Mouse (Mus musculus): Measurements from ENCODE around the gene Pakap. TPM values are rescaled to one million over a fixed set of nuclear protein-coding genes. Genes with fewer than 3 reads are reported as not detected.

Pakap gene
- polyA plus RNA-seq, 1 experiment from 2014 or later: 9.8 TPM

GRCm38 (mm10) chr4:57697918-57698611 lies 130.1 kb downstream of the Pakap start:
- H3K4me3 ChIP-seq (ENCODE audit: low read depth, low read length): no peak overlapping the region
- H3K27me3 ChIP-seq (ENCODE audit: control insufficient read depth, insufficient read depth, low read length): no peaks in the 10 kb centered on the region
- ATAC-seq (ENCODE audit: low read depth): no peak
- H3K4me1 ChIP-seq (ENCODE audit: control insufficient read depth, insufficient read depth, low read length): no peaks in the 10 kb centered on the region
- 86% methylated on average over 12 of the region's 12 CpGs for WGBS
- H3K9me3 ChIP-seq (ENCODE audit: control insufficient read depth, low read length): no peaks in the 10 kb centered on the region
- H3K36me3 ChIP-seq (ENCODE audit: control insufficient read depth, insufficient read depth, low read length): no peaks in the 10 kb centered on the region
- no peak overlapping the region for H3K27ac ChIP-seq (ENCODE audit: low read depth, low read length)
- H3K4me2 ChIP-seq (ENCODE audit: low read depth, low read length): no peak overlapping the region
- H3K9ac ChIP-seq (replicated peaks; ENCODE audit: low read depth, low read length): no peak overlapping the region

- WGBS: 92% methylated on average over 5 of the region's 5 CpGs
- Histone ChIP-seq H3K4me2 (ENCODE audit: low read depth, low read length) (no peak overlapping the region), H3K27ac (ENCODE audit: low read depth, low read length) (no peak overlapping the region), H3K36me3 (ENCODE audit: control insufficient read depth, insufficient read depth, low read length) (no peaks in the 10 kb centered on the region), H3K27me3 (ENCODE audit: control insufficient read depth, insufficient read depth, low read length) (no peaks in the 10 kb centered on the region), H3K9me3 (ENCODE audit: control insufficient read depth, low read length) (no peaks in the 10 kb centered on the region), H3K4me1 (ENCODE audit: control insufficient read depth, insufficient read depth, low read length) (no peaks in the 10 kb centered on the region), H3K4me3 (ENCODE audit: low read depth, low read length) (no peak overlapping the region), H3K9ac (replicated peaks; ENCODE audit: low read depth, low read length) (no peak overlapping the region)
- no peak for ATAC-seq (ENCODE audit: low read depth)
Observed at GRCm38 (mm10) chr4:57701576-57701975, 133.6 kb downstream of the Pakap start.

- Histone ChIP-seq H3K27ac (ENCODE audit: low read depth, low read length) (no peak overlapping the region), H3K4me3 (ENCODE audit: low read depth, low read length) (no peak overlapping the region), H3K4me1 (ENCODE audit: control insufficient read depth, insufficient read depth, low read length) (no peaks in the 10 kb centered on the region), H3K36me3 (ENCODE audit: control insufficient read depth, insufficient read depth, low read length) (no peaks in the 10 kb centered on the region), H3K27me3 (ENCODE audit: control insufficient read depth, insufficient read depth, low read length) (no peaks in the 10 kb centered on the region), H3K9ac (replicated peaks; ENCODE audit: low read depth, low read length) (no peak overlapping the region), H3K9me3 (ENCODE audit: control insufficient read depth, low read length) (no peaks in the 10 kb centered on the region), H3K4me2 (ENCODE audit: low read depth, low read length) (no peak overlapping the region)
- 57% methylated on average over 11 of the region's 11 CpGs for WGBS
- peak; percentile 71 for ATAC-seq (ENCODE audit: low read depth)
Observed at GRCm38 (mm10) chr4:57703574-57704470, 135.8 kb downstream of the Pakap start.

GRCm38 (mm10) chr4:57704575-57704974 lies 136.6 kb downstream of the Pakap start:
- Histone ChIP-seq H3K27me3 (ENCODE audit: control insufficient read depth, insufficient read depth, low read length) (no peaks in the 10 kb centered on the region), H3K4me3 (ENCODE audit: low read depth, low read length) (no peak overlapping the region), H3K9ac (replicated peaks; ENCODE audit: low read depth, low read length) (no peak overlapping the region), H3K4me2 (ENCODE audit: low read depth, low read length) (no peak overlapping the region), H3K9me3 (ENCODE audit: control insufficient read depth, low read length) (no peaks in the 10 kb centered on the region), H3K4me1 (ENCODE audit: control insufficient read depth, insufficient read depth, low read length) (no peaks in the 10 kb centered on the region), H3K27ac (ENCODE audit: low read depth, low read length) (no peak overlapping the region), H3K36me3 (ENCODE audit: control insufficient read depth, insufficient read depth, low read length) (no peaks in the 10 kb centered on the region)
- no peak for ATAC-seq (ENCODE audit: low read depth)
- WGBS: 89% methylated on average over 7 of the region's 7 CpGs

GRCm38 (mm10) chr4:57715849-57716248 lies 147.9 kb downstream of the Pakap start:
- Histone ChIP-seq H3K4me3 (ENCODE audit: low read depth, low read length) (no peak overlapping the region), H3K9ac (replicated peaks; ENCODE audit: low read depth, low read length) (no peak overlapping the region), H3K9me3 (ENCODE audit: control insufficient read depth, low read length) (no peaks in the 10 kb centered on the region), H3K27me3 (ENCODE audit: control insufficient read depth, insufficient read depth, low read length) (no peaks in the 10 kb centered on the region), H3K4me1 (ENCODE audit: control insufficient read depth, insufficient read depth, low read length) (no peaks in the 10 kb centered on the region), H3K27ac (ENCODE audit: low read depth, low read length) (no peak overlapping the region), H3K4me2 (ENCODE audit: low read depth, low read length) (no peak overlapping the region), H3K36me3 (ENCODE audit: control insufficient read depth, insufficient read depth, low read length) (no peaks in the 10 kb centered on the region)
- ATAC-seq (ENCODE audit: low read depth): no peak

- no peak overlapping the region for H3K9ac ChIP-seq (replicated peaks; ENCODE audit: low read depth, low read length)
- H3K36me3 ChIP-seq (ENCODE audit: control insufficient read depth, insufficient read depth, low read length): no peaks in the 10 kb centered on the region
- no peak overlapping the region for H3K27ac ChIP-seq (ENCODE audit: low read depth, low read length)
- H3K4me3 ChIP-seq (ENCODE audit: low read depth, low read length): no peak overlapping the region
- H3K9me3 ChIP-seq (ENCODE audit: control insufficient read depth, low read length): no peaks in the 10 kb centered on the region
- no peaks in the 10 kb centered on the region for H3K4me1 ChIP-seq (ENCODE audit: control insufficient read depth, insufficient read depth, low read length)
- no peak overlapping the region for H3K4me2 ChIP-seq (ENCODE audit: low read depth, low read length)
- 37% methylated on average over 4 of the region's 4 CpGs for WGBS
- H3K27me3 ChIP-seq (ENCODE audit: control insufficient read depth, insufficient read depth, low read length): no peaks in the 10 kb centered on the region
- ATAC-seq (ENCODE audit: low read depth): no peak
Observed at GRCm38 (mm10) chr4:57716735-57717134, 148.8 kb downstream of the Pakap start.

- Histone ChIP-seq H3K27ac (ENCODE audit: low read depth, low read length) (no peak within 1 kb of the TSS), H3K4me1 (ENCODE audit: control insufficient read depth, insufficient read depth, low read length) (no peaks in the 10 kb centered on the region), H3K27me3 (ENCODE audit: control insufficient read depth, insufficient read depth, low read length) (no peaks in the 10 kb centered on the region), H3K36me3 (ENCODE audit: control insufficient read depth, insufficient read depth, low read length) (no peaks in the 10 kb centered on the region), H3K4me3 (ENCODE audit: low read depth, low read length) (no peak within 1 kb of the TSS), H3K9me3 (ENCODE audit: control insufficient read depth, low read length) (no peaks in the 10 kb centered on the region), H3K9ac (replicated peaks; ENCODE audit: low read depth, low read length) (no peak within 1 kb of the TSS), H3K4me2 (ENCODE audit: low read depth, low read length) (no peak within 1 kb of the TSS)
- WGBS: 82% methylated on average over 9 of the region's 9 CpGs
- ATAC-seq (ENCODE audit: low read depth): no peak
Observed at GRCm38 (mm10) chr4:57717354-57717753, 149.4 kb downstream of the Pakap start, which contains the start of gene Akap2. Akap2 (plus strand) TSS chr4:57717657.

GRCm38 (mm10) chr4:57719370-57719769 lies 151.4 kb downstream of the Pakap start:
- no peak overlapping the region for H3K9ac ChIP-seq (replicated peaks; ENCODE audit: low read depth, low read length)
- WGBS: 89% methylated on average over 1 of the region's 1 CpGs
- ATAC-seq (ENCODE audit: low read depth): no peak

GRCm38 (mm10) chr4:57720869-57721361 lies 152.9 kb downstream of the Pakap start:
- Histone ChIP-seq H3K4me2 (ENCODE audit: low read depth, low read length) (no peak overlapping the region), H3K4me1 (ENCODE audit: control insufficient read depth, insufficient read depth, low read length) (no peaks in the 10 kb centered on the region), H3K9me3 (ENCODE audit: control insufficient read depth, low read length) (no peaks in the 10 kb centered on the region), H3K27me3 (ENCODE audit: control insufficient read depth, insufficient read depth, low read length) (no peaks in the 10 kb centered on the region), H3K4me3 (ENCODE audit: low read depth, low read length) (no peak overlapping the region), H3K9ac (replicated peaks; ENCODE audit: low read depth, low read length) (no peak overlapping the region), H3K27ac (ENCODE audit: low read depth, low read length) (no peak overlapping the region), H3K36me3 (ENCODE audit: control insufficient read depth, insufficient read depth, low read length) (no peaks in the 10 kb centered on the region)
- 37% methylated on average over 7 of the region's 7 CpGs for WGBS
- peak; percentile 49; the same call in 1 of the 2 replicates for ATAC-seq (ENCODE audit: low read depth)

More at GRCm38 (mm10) chr4:57719370-57719769, 151.4 kb downstream of the Pakap start:
- Histone ChIP-seq H3K4me1 (ENCODE audit: control insufficient read depth, insufficient read depth, low read length) (no peaks in the 10 kb centered on the region), H3K27me3 (ENCODE audit: control insufficient read depth, insufficient read depth, low read length) (no peaks in the 10 kb centered on the region), H3K4me2 (ENCODE audit: low read depth, low read length) (no peak overlapping the region), H3K36me3 (ENCODE audit: control insufficient read depth, insufficient read depth, low read length) (no peaks in the 10 kb centered on the region), H3K9me3 (ENCODE audit: control insufficient read depth, low read length) (no peaks in the 10 kb centered on the region), H3K4me3 (ENCODE audit: low read depth, low read length) (no peak overlapping the region), H3K27ac (ENCODE audit: low read depth, low read length) (no peak overlapping the region)

All from neural tube, embryonic 14.5 days (tissue).